In genomic region chr17:9169371-9169770, GRCm38 (mm10) we compare ENCODE assay signal across 8 mouse cellular contexts.
DNase-seq lines count a peak whose midpoint lies in the region; ATAC-seq and TF ChIP-seq lines count a peak whose summit lies in the region.

No protein-coding gene starts in this region.

- no peak overlapping the region for H3K9ac ChIP-seq in intestine, embryonic 14.5 days (ENCODE audit: low read length)
- no peak overlapping the region for H3K9ac ChIP-seq in intestine, embryonic 16.5 days (ENCODE audit: low read depth, low read length)
- H3K9ac ChIP-seq in embryonic facial prominence, embryonic 14.5 days (ENCODE audit: low read depth, low read length): 0 out of 2 replicates have a peak overlapping the region, but pooled peaks have one; percentile 14
- H3K9ac ChIP-seq in hindbrain, postnatal 0 days (replicated peaks; ENCODE audit: low read length): no peak overlapping the region; the same call in 1 of the 2 replicates
- H3K9ac ChIP-seq in midbrain, embryonic 11.5 days (ENCODE audit: low read length): no peak overlapping the region
- H3K9ac ChIP-seq in stomach, embryonic 16.5 days (ENCODE audit: low read length): no peak overlapping the region

- TF ChIP-seq CTCF in hindbrain, postnatal 0 days (IDR thresholded peaks at IDR 0.05; ENCODE audit: low read depth): peak; percentile 85
- TF ChIP-seq CTCF in left cerebral cortex, adult 2 months (IDR thresholded peaks at IDR 0.05): peak; percentile 92

- 10% methylated on average over 11 of the region's 11 CpGs for WGBS in intestine, embryonic 14.5 days
- WGBS in intestine, embryonic 16.5 days: 8% methylated on average over 11 of the region's 11 CpGs
- 13% methylated on average over 11 of the region's 11 CpGs for WGBS in embryonic facial prominence, embryonic 14.5 days
- 10% methylated on average over 11 of the region's 11 CpGs for WGBS in hindbrain, postnatal 0 days
- WGBS in midbrain, embryonic 11.5 days: 21% methylated on average over 11 of the region's 11 CpGs
- WGBS in stomach, embryonic 16.5 days: 8% methylated on average over 11 of the region's 11 CpGs

- H3K4me1 ChIP-seq in intestine, embryonic 14.5 days (replicated peaks; ENCODE audit: control insufficient read depth, insufficient read depth, low read length): peaks cover 3% of the 10 kb centered on the region; the same call in 1 of the 2 replicates
- peaks cover 12% of the 10 kb centered on the region; the same call in 1 of the 2 replicates for H3K4me1 ChIP-seq in intestine, embryonic 16.5 days (ENCODE audit: control insufficient read depth, insufficient read depth, low read length)
- H3K4me1 ChIP-seq in embryonic facial prominence, embryonic 14.5 days (ENCODE audit: control insufficient read depth, insufficient read depth, low read length): peaks cover 7% of the 10 kb centered on the region
- H3K4me1 ChIP-seq in hindbrain, postnatal 0 days (ENCODE audit: insufficient read depth, low read length): 0 out of 2 replicates have a peak, but pooled peaks cover 2% of the 10 kb centered on the region
- peaks cover 7% of the 10 kb centered on the region for H3K4me1 ChIP-seq in midbrain, embryonic 11.5 days (ENCODE audit: control insufficient read depth, insufficient read depth, low read length)
- peaks cover 14% of the 10 kb centered on the region for H3K4me1 ChIP-seq in stomach, embryonic 16.5 days (ENCODE audit: control insufficient read depth, insufficient read depth, low read length)

- no peak for ATAC-seq in intestine, embryonic 14.5 days (replicated peaks; ENCODE audit: low FRiP score, low TSS enrichment, low read depth)
- ATAC-seq in intestine, embryonic 16.5 days: no peak
- no peak for ATAC-seq in embryonic facial prominence, embryonic 14.5 days (ENCODE audit: low read depth)
- no peak for ATAC-seq in hindbrain, postnatal 0 days
- ATAC-seq in midbrain, embryonic 11.5 days (ENCODE audit: low FRiP score): no peak
- ATAC-seq in stomach, embryonic 16.5 days (ENCODE audit: insufficient read depth, low FRiP score): no peak

- no peaks in the 10 kb centered on the region for H3K9me3 ChIP-seq in intestine, embryonic 14.5 days (ENCODE audit: control insufficient read depth, low read length)
- H3K9me3 ChIP-seq in intestine, embryonic 16.5 days (ENCODE audit: control insufficient read depth, low read length): no peaks in the 10 kb centered on the region
- H3K9me3 ChIP-seq in embryonic facial prominence, embryonic 14.5 days (ENCODE audit: control insufficient read depth, low read length): no peaks in the 10 kb centered on the region
- H3K9me3 ChIP-seq in hindbrain, postnatal 0 days (ENCODE audit: low read length): no peaks in the 10 kb centered on the region
- H3K9me3 ChIP-seq in midbrain, embryonic 11.5 days (ENCODE audit: control insufficient read depth, low read length): no peaks in the 10 kb centered on the region
- H3K9me3 ChIP-seq in stomach, embryonic 16.5 days (replicated peaks; ENCODE audit: control insufficient read depth, low read length): no peaks in the 10 kb centered on the region

- peak; percentile 86 for DNase-seq in intestine, embryonic 14.5 days (ENCODE audit: low spot score)
- DNase-seq in adrenal gland, postnatal 14 days: peak; percentile 59
- DNase-seq in embryonic facial prominence, embryonic 14.5 days (ENCODE audit: low spot score): peak; percentile 65
- DNase-seq in hindbrain, postnatal 0 days (ENCODE audit: low spot score): peak; percentile 91
- peak; percentile 75 to 81 for DNase-seq in left cerebral cortex, adult 2 months (ENCODE audit: extremely low spot score in 1 of 2, low spot score in 2 of 2)
- DNase-seq in midbrain, embryonic 11.5 days (ENCODE audit: low spot score, missing footprints): peak; percentile 98

- H3K27ac ChIP-seq in intestine, embryonic 14.5 days (ENCODE audit: low read depth): no peak overlapping the region
- no peak overlapping the region for H3K27ac ChIP-seq in intestine, embryonic 16.5 days (ENCODE audit: low read length)
- no peak overlapping the region for H3K27ac ChIP-seq in embryonic facial prominence, embryonic 14.5 days (replicated peaks; ENCODE audit: low read depth, low read length)
- peak overlapping the region; percentile 93 for H3K27ac ChIP-seq in hindbrain, postnatal 0 days
- peak overlapping the region; percentile 34; the same call in 1 of the 2 replicates for H3K27ac ChIP-seq in left cerebral cortex, adult 2 months
- H3K27ac ChIP-seq in midbrain, embryonic 11.5 days (ENCODE audit: low read depth, low read length): no peak overlapping the region
- no peak overlapping the region for H3K27ac ChIP-seq in stomach, embryonic 16.5 days (ENCODE audit: low read length)

- no peak overlapping the region for H3K4me3 ChIP-seq in intestine, embryonic 14.5 days (ENCODE audit: low read depth, low read length)
- no peak overlapping the region for H3K4me3 ChIP-seq in intestine, embryonic 16.5 days (ENCODE audit: low read length)
- no peak overlapping the region for H3K4me3 ChIP-seq in embryonic facial prominence, embryonic 14.5 days (ENCODE audit: low read depth, low read length)
- H3K4me3 ChIP-seq in hindbrain, postnatal 0 days (ENCODE audit: low read length): no peak overlapping the region
- H3K4me3 ChIP-seq in left cerebral cortex, adult 2 months: peak overlapping the region; percentile 27
- no peak overlapping the region for H3K4me3 ChIP-seq in midbrain, embryonic 11.5 days (ENCODE audit: low read depth, low read length)
- H3K4me3 ChIP-seq in stomach, embryonic 16.5 days (replicated peaks; ENCODE audit: low read length): no peak overlapping the region

- no peaks in the 10 kb centered on the region for H3K36me3 ChIP-seq in intestine, embryonic 14.5 days (ENCODE audit: control insufficient read depth, insufficient read depth, low read length)
- no peaks in the 10 kb centered on the region for H3K36me3 ChIP-seq in intestine, embryonic 16.5 days (ENCODE audit: control insufficient read depth, insufficient read depth, low read length)
- no peaks in the 10 kb centered on the region for H3K36me3 ChIP-seq in embryonic facial prominence, embryonic 14.5 days (ENCODE audit: control insufficient read depth, insufficient read depth, low read length)
- H3K36me3 ChIP-seq in hindbrain, postnatal 0 days (ENCODE audit: insufficient read depth, low read length): no peaks in the 10 kb centered on the region
- no peaks in the 10 kb centered on the region for H3K36me3 ChIP-seq in midbrain, embryonic 11.5 days (ENCODE audit: control insufficient read depth, insufficient read depth, low read length)
- no peaks in the 10 kb centered on the region for H3K36me3 ChIP-seq in stomach, embryonic 16.5 days (ENCODE audit: control insufficient read depth, insufficient read depth, low read length)

- intact Hi-C loops in left cerebral cortex, adult 2 months (cut with DNase I): loop anchor here (2.0 to 10.0 kb wide), 6 partner anchors 258 to 1325 kb away; partner anchors contain the start of gene Qk

- peak overlapping the region; percentile 34; the same call in 1 of the 2 replicates for H3K4me2 ChIP-seq in intestine, embryonic 14.5 days (ENCODE audit: low read length)
- no peak overlapping the region for H3K4me2 ChIP-seq in intestine, embryonic 16.5 days (ENCODE audit: low read depth, low read length)
- peak overlapping the region; percentile 29 for H3K4me2 ChIP-seq in embryonic facial prominence, embryonic 14.5 days (ENCODE audit: low read depth, low read length)
- H3K4me2 ChIP-seq in hindbrain, postnatal 0 days (ENCODE audit: low read depth, low read length): peak overlapping the region; percentile 31; the same call in 1 of the 2 replicates
- H3K4me2 ChIP-seq in midbrain, embryonic 11.5 days: no peak overlapping the region
- peak overlapping the region; percentile 41 for H3K4me2 ChIP-seq in stomach, embryonic 16.5 days (ENCODE audit: low read depth, low read length)

- no peaks in the 10 kb centered on the region for H3K27me3 ChIP-seq in intestine, embryonic 14.5 days (replicated peaks; ENCODE audit: control insufficient read depth, insufficient read depth, low read length)
- peaks cover 5% of the 10 kb centered on the region; the same call in 1 of the 2 replicates for H3K27me3 ChIP-seq in intestine, embryonic 16.5 days (replicated peaks; ENCODE audit: control insufficient read depth, insufficient read depth, low read length)
- H3K27me3 ChIP-seq in embryonic facial prominence, embryonic 14.5 days (replicated peaks; ENCODE audit: control insufficient read depth, insufficient read depth, low read length): no peaks in the 10 kb centered on the region; the same call in 1 of the 2 replicates
- no peaks in the 10 kb centered on the region for H3K27me3 ChIP-seq in hindbrain, postnatal 0 days (ENCODE audit: insufficient read depth, low read length)
- no peaks in the 10 kb centered on the region for H3K27me3 ChIP-seq in midbrain, embryonic 11.5 days (ENCODE audit: control insufficient read depth, insufficient read depth, low read length)
- no peaks in the 10 kb centered on the region for H3K27me3 ChIP-seq in stomach, embryonic 16.5 days (ENCODE audit: control insufficient read depth, insufficient read depth, low read length)

Comparison
In these comparisons a context has a peak if more than half of its experiments do, and no peak if none do; other contexts are left out.
1. H3K4me2 ChIP-seq: peak in intestine, embryonic 14.5 days (single experiment), embryonic facial prominence, embryonic 14.5 days (single experiment), hindbrain, postnatal 0 days (single experiment) and stomach, embryonic 16.5 days (single experiment); none in intestine, embryonic 16.5 days (single experiment) and midbrain, embryonic 11.5 days (single experiment).
2. H3K27ac ChIP-seq: peak in hindbrain, postnatal 0 days (single experiment) and left cerebral cortex, adult 2 months (single experiment); none in intestine, embryonic 14.5 days (single experiment), intestine, embryonic 16.5 days (single experiment), embryonic facial prominence, embryonic 14.5 days (single experiment), midbrain, embryonic 11.5 days (single experiment) and stomach, embryonic 16.5 days (single experiment).
3. Peak in every context shown above with its lines, with median percentiles within 50 percentile points of each other: DNase-seq.